Mouse (Mus musculus) intestine, embryonic 16.5 days (tissue): ENCODE data around the gene Mfsd4b3. TPM values are rescaled to one million over a fixed set of nuclear protein-coding genes. Genes with fewer than 3 reads are reported as not detected.

Experiments used
- ATAC-seq: fragments of 200-750 bp; cut with Nextera tagmentation; 2 replicates; pipeline ENCODE4 v1.8.0; 2017; ENCODE audit warnings: moderate TSS enrichment, moderate library complexity
- H3K27ac ChIP-seq: fragments of 300-500 bp; sonication (generic); 2 replicates; pipeline ENCODE4 v1.5.1; 2014; ENCODE audit warnings: mild to moderate bottlenecking, low read length
- H3K27me3 ChIP-seq: fragments of 300-500 bp; sonication (generic); replicated peaks from 2 replicates; pipeline ENCODE4 v1.6.1; 2014; ENCODE audit warnings: low read length, control low read depth, mixed read lengths; ENCODE audit not compliant: control insufficient read depth, insufficient read depth
- H3K36me3 ChIP-seq: fragments of 300-500 bp; sonication (generic); 2 replicates; pipeline ENCODE4 v1.6.1; 2014; ENCODE audit warnings: low read length, control low read depth; ENCODE audit not compliant: control insufficient read depth, insufficient read depth
- H3K4me1 ChIP-seq: fragments of 300-500 bp; sonication (generic); 2 replicates; pipeline ENCODE4 v1.6.1; 2014; ENCODE audit warnings: low read length, control low read depth, mixed read lengths; ENCODE audit not compliant: control insufficient read depth, insufficient read depth
- H3K4me2 ChIP-seq: fragments of 300-500 bp; sonication (generic); 2 replicates; pipeline ENCODE4 v1.6.1; 2014; ENCODE audit warnings: low read depth, low read length, control low read depth
- H3K4me3 ChIP-seq: fragments of 300-500 bp; sonication (generic); 2 replicates; pipeline ENCODE4 v1.5.1; 2014; ENCODE audit warnings: mild to moderate bottlenecking, low read length
- H3K9ac ChIP-seq: fragments of 300-500 bp; sonication (generic); 2 replicates; pipeline ENCODE4 v1.6.1; 2014; ENCODE audit warnings: low read depth, low read length
- H3K9me3 ChIP-seq: fragments of 300-500 bp; sonication (generic); 2 replicates; pipeline ENCODE4 v1.6.1; 2016; ENCODE audit warnings: low read length, control low read depth; ENCODE audit not compliant: control insufficient read depth
- WGBS: fragments of 180-500 bp; shearing (Covaris S2); extraction: QIAGEN DNeasy Blood & Tissue Kit; methylation state at CpG from one replicate; pipeline ENCODE4 v1.1.7; 2014; 5-methylcytosine and 5-hydroxymethylcytosine counted together
- polyA plus RNA-seq: library from polyadenylated mRNA; unstranded; fragments of >200 nt; fragmentation: Nextera tagmentation; extraction: Ambion mirVana; gene quantifications from 2 replicates; pipeline ENCODE4 v1.2.1, GENCODE M21; 2015

Gene Mfsd4b3
- polyA plus RNA-seq, 1 experiment from 2014 or later, result 9.4 TPM

DNA sequence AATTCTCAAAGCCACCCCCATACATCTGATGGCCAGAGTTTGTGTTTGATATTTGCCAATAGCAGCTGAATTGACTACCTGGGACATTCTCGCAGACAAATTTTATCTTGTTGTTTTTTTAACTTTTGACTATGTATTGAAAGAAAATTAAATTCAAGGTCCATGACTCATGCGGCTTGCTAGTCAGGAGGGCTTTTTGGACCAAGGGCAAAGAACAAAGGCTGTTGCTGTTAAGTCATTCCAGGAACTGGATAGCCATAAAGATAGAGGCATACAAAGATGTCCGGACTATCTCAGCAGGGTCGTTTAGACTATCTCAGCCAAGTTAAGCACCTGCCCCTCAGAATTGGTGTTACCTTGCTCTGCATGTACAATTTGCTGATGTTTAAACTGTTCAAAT, 17.4 kb upstream of the Mfsd4b3 start:
- Histone ChIP-seq H3K9ac (no peak overlapping the region), H3K4me3 (no peak overlapping the region), H3K4me1 (no peaks in the 10 kb centered on the region), H3K27me3 (no peaks in the 10 kb centered on the region), H3K4me2 (no peak overlapping the region), H3K27ac (no peak overlapping the region), H3K9me3 (peaks cover 7% of the 10 kb centered on the region), H3K36me3 (no peaks in the 10 kb centered on the region)
- 91% methylated on average over 4 of the region's 4 CpGs for WGBS
- no peak for ATAC-seq

DNA sequence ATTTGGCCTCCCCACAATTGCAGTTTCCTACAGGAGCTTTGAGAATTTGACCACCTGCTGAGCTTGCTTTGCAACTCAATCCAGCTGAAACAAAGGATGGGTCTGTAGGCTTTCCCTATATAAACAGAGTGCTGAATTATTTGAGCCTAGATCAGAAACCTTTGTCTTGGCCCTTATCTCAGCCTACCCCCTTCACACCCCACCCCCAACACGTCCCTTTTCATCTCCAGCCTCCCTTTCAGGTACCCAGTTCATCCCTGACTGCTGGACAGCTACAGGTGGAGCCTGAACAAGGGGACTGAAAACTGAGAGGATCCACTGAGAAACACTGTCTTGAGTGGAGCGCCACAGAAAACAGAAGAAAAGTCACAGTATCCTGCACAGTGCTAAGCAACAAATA, 15.8 kb upstream of the Mfsd4b3 start:
- no peak overlapping the region for H3K27ac ChIP-seq
- H3K36me3 ChIP-seq, result no peaks in the 10 kb centered on the region
- H3K4me1 ChIP-seq, result no peaks in the 10 kb centered on the region
- no peaks in the 10 kb centered on the region for H3K27me3 ChIP-seq
- 46% methylated on average over 2 of the region's 2 CpGs for WGBS
- no peak overlapping the region for H3K4me3 ChIP-seq
- no peak overlapping the region for H3K4me2 ChIP-seq
- H3K9ac ChIP-seq, result no peak overlapping the region
- peaks cover 7% of the 10 kb centered on the region for H3K9me3 ChIP-seq
- ATAC-seq, result no peak

DNA sequence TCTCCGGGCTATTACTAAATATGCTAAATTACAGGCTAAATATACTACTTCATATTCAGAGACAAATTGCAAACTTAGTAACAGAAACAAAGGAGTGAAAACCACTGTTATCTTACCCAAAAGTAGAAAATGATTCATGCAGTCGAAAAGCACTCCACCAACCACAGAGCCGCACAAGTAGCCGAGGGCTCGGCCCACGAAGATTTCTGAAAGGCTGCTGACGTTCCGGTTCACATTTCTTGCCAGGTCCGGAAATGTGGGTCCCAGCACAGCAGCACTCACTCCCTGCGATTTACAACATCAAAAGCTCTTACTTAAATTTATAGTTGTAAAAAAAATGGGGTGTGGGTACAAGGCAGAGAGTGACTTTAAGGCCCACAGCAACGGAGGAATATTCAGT, 15.0 kb upstream of the Mfsd4b3 start:
- no peaks in the 10 kb centered on the region for H3K27me3 ChIP-seq
- no peak for ATAC-seq
- no peak overlapping the region for H3K4me2 ChIP-seq
- H3K4me1 ChIP-seq, result no peaks in the 10 kb centered on the region
- no peaks in the 10 kb centered on the region for H3K36me3 ChIP-seq
- 72% methylated on average over 11 of the region's 11 CpGs for WGBS
- H3K9ac ChIP-seq, result no peak overlapping the region
- no peak overlapping the region for H3K27ac ChIP-seq
- H3K9me3 ChIP-seq, result peaks cover 7% of the 10 kb centered on the region
- H3K4me3 ChIP-seq, result no peak overlapping the region

DNA sequence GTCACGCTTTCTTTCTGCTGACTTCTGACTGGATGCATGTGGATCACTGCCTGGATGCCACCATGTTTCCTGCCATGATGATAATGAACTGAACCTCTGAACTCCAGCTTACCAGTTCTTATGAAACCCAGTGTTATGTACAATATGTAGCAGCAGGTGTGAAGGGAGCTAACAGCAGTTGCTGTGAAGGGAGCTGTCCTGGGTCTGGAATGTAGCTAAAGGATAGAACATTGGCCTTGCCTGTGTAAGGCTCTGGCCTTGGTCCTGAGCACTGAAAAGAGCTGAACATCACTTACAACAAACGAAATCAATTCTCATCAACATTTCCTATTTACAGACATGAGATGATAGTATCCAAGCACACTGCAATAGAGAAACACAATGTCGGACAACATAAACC, 7.6 kb upstream of the Mfsd4b3 start:
- H3K27ac ChIP-seq, result no peak overlapping the region
- ATAC-seq, result no peak
- WGBS, result 83% methylated on average over 3 of the region's 3 CpGs
- H3K9me3 ChIP-seq, result no peaks in the 10 kb centered on the region
- H3K27me3 ChIP-seq, result no peaks in the 10 kb centered on the region
- H3K36me3 ChIP-seq, result no peaks in the 10 kb centered on the region
- no peak overlapping the region for H3K4me2 ChIP-seq
- no peak overlapping the region for H3K4me3 ChIP-seq
- H3K4me1 ChIP-seq, result no peaks in the 10 kb centered on the region
- no peak overlapping the region for H3K9ac ChIP-seq

DNA sequence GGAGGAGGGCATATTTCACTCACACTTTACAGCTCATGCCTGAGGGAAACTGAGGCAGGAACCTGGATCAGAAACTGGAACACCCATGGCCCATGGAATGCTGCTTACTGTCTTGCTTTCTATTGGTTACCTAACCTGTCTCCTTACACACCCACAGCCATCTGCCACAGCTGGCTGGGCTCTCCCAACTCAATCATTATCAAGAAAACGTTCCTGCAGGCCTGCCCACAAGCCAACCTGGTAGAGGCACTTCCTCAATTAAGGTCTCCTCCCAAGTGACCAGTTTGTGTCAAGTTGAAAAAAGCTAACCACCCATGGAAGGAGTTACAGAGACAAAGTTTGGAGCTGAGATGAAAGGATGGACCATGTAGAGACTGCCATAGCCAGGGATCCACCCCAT, 2.0 kb upstream of the Mfsd4b3 start:
- no peak for ATAC-seq
- H3K36me3 ChIP-seq, result no peaks in the 10 kb centered on the region
- no peak overlapping the region for H3K4me3 ChIP-seq
- no peak overlapping the region for H3K4me2 ChIP-seq
- H3K4me1 ChIP-seq, result peaks cover 3% of the 10 kb centered on the region; the same call in 1 of the 2 replicates
- H3K27me3 ChIP-seq, result no peaks in the 10 kb centered on the region
- 59% methylated on average over 1 of the region's 1 CpGs for WGBS
- no peak overlapping the region for H3K9ac ChIP-seq
- no peaks in the 10 kb centered on the region for H3K9me3 ChIP-seq
- H3K27ac ChIP-seq, result no peak overlapping the region

DNA sequence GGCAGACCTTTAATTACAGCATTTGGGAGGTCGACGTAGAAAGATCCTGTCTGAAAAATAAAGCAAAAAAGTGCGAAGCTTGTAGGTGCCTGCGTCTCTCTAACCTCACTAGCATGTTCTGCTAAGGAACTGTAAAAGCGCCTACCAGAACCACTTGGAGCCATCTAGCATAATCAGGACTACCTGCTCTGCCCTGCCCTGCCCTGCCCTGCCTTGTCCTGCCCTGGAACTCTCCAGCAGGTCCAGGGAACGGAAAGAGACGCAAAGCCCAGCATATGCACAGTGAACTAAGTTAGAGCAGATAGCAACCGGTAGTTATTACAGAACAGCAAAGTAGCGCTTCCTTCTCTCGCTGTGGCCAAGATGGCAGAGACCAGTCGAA, 479 bp upstream of the Mfsd4b3 start:
- peak overlapping the region; percentile 16; the same call in 1 of the 2 replicates for H3K4me3 ChIP-seq
- H3K4me1 ChIP-seq, result peaks cover 3% of the 10 kb centered on the region; the same call in 1 of the 2 replicates
- no peaks in the 10 kb centered on the region for H3K27me3 ChIP-seq
- H3K27ac ChIP-seq, result no peak overlapping the region
- no peaks in the 10 kb centered on the region for H3K36me3 ChIP-seq
- no peak overlapping the region; the same call in 1 of the 2 replicates for H3K9ac ChIP-seq
- peak overlapping the region; percentile 91 for H3K4me2 ChIP-seq
- WGBS, result 41% methylated on average over 11 of the region's 11 CpGs
- no peaks in the 10 kb centered on the region for H3K9me3 ChIP-seq
- ATAC-seq, result peak; percentile 75

DNA sequence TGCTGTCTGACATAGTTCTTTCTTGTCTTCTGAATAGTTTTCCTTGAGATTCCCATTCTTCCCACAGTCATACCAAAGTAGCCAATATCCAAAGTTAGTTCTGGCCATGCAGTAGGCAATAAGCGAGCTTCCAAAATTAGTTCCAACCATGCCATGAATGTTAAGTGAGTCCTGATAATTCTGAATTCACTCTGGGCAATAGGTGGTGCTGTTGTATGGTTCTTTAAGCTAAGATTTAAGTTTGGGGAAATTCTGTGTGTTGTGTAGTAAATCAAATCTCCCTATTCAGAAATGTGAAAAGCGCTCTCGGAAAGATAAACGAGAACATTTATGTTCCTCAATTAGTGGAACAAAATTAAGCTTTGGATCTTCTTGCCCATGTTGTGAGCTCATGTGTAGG, 1.7 kb downstream of the Mfsd4b3 start:
- H3K27me3 ChIP-seq, result no peaks in the 10 kb centered on the region
- H3K4me1 ChIP-seq, result peaks cover 3% of the 10 kb centered on the region; the same call in 1 of the 2 replicates
- no peaks in the 10 kb centered on the region for H3K36me3 ChIP-seq
- no peak overlapping the region for H3K4me3 ChIP-seq
- 69% methylated on average over 4 of the region's 4 CpGs for WGBS
- H3K27ac ChIP-seq, result no peak overlapping the region
- no peak for ATAC-seq
- no peak overlapping the region for H3K4me2 ChIP-seq
- H3K9me3 ChIP-seq, result no peaks in the 10 kb centered on the region
- no peak overlapping the region for H3K9ac ChIP-seq

DNA sequence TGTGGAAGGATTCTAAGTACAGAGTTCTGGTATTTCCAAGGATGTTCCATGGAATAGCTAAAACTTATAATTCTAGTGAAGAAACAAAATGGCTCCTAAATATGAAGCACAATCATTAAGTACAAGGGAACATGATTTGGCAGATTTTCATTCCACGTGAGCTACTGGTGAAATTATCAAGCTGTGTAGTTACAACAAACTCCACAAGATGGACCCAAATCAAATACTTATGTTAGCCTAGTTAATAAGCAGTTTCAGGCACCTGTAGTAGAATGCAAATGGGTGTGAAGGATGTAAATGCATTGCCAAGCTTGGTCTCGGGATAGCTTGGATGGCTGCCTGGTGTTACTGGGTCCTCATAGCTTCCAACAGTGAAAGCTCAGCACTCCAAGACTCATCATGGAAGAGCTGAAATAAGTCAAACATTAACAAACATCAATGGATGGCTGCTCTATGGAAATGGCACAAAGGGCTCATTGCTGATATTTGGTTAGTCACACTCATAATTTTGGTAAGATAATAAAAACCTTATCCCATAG, 3.5 kb downstream of the Mfsd4b3 start:
- H3K9ac ChIP-seq, result no peak overlapping the region
- no peaks in the 10 kb centered on the region for H3K36me3 ChIP-seq
- no peak overlapping the region for H3K4me2 ChIP-seq
- no peak for ATAC-seq
- no peaks in the 10 kb centered on the region for H3K27me3 ChIP-seq
- no peak overlapping the region for H3K27ac ChIP-seq
- H3K4me3 ChIP-seq, result no peak overlapping the region
- peaks cover 3% of the 10 kb centered on the region; the same call in 1 of the 2 replicates for H3K4me1 ChIP-seq
- no peaks in the 10 kb centered on the region for H3K9me3 ChIP-seq
- WGBS, result 71% methylated on average over 2 of the region's 2 CpGs

DNA sequence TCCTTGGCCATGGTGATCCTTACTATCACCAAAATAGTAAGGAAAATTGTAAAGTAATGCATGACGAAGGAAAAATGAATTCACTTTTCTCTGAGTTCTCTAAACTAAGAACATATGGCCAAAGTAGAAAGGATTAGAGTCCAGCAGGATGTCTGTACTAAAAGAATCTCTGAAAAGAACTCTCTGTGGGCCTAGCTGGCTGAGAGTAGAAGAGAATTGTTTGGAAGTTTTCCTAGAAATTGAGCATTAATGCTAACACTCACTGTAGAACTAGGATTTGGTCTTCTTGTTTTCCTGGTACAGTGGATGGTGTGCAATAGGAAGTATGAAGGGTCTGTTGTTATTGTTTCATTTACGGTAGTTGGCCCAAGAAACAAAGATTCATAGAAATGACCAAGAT, 4.8 kb downstream of the Mfsd4b3 start:
- no peak overlapping the region for H3K4me2 ChIP-seq
- H3K4me3 ChIP-seq, result no peak overlapping the region
- no peaks in the 10 kb centered on the region for H3K9me3 ChIP-seq
- H3K9ac ChIP-seq, result no peak overlapping the region
- WGBS, result 85% methylated on average over 2 of the region's 2 CpGs
- H3K27me3 ChIP-seq, result no peaks in the 10 kb centered on the region
- ATAC-seq, result no peak
- no peak overlapping the region for H3K27ac ChIP-seq
- no peaks in the 10 kb centered on the region for H3K4me1 ChIP-seq
- no peaks in the 10 kb centered on the region for H3K36me3 ChIP-seq

DNA sequence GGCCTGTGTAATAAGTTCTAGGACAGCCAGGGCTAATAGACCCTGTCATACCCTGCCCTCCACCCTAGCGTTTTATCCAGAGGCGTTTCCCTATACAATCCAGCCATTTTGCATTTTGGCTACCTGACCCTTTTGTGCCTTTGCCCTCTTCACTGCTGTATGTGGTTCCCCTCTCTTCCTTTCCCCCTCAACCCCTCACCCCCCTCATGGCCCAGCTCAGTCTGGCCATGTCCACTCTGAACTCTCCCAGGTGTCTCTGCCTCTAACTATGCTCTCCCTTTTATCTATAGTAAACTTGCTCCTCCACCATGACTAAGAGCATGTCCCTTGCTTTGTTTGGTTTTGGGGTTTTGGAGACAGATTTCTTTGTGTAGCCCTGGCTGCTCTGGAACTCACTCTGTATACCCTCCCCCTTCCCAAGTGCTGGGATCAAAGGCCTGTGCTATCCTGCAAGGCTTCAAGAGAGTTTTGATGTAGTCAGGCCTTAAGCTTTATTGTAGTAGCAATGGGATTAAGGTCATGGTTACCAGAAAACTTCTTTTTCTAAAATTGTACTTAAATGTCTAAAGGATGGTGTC, 10.5 kb downstream of the Mfsd4b3 start:
- no peaks in the 10 kb centered on the region for H3K36me3 ChIP-seq
- H3K27me3 ChIP-seq, result no peaks in the 10 kb centered on the region
- no peaks in the 10 kb centered on the region for H3K4me1 ChIP-seq
- ATAC-seq, result no peak
- no peak overlapping the region for H3K4me3 ChIP-seq
- 95% methylated on average over 2 of the region's 2 CpGs for WGBS
- H3K27ac ChIP-seq, result no peak overlapping the region
- no peaks in the 10 kb centered on the region for H3K9me3 ChIP-seq
- H3K4me2 ChIP-seq, result no peak overlapping the region
- no peak overlapping the region for H3K9ac ChIP-seq
